Comparison of ENCODE assay signal across 27 mouse cellular contexts in the genomic region with DNA sequence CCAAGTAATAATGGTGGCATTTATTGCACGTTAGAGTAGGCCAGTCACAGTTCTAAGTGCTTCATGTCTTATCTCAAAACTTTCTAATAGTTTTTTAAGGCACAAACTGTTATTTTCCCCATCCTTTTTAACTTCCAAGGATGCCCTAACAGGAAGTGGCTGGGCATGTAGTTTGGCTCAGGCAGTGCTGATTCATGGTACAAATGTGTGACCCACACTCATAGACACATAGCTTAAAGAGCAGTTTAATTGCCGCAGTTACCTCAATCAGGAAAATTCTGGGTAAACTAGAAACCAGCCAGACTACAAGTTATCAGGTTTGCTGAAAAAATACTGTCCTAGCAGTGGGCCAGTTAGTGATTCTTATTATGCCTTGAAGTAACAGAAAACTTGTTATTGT. TPM values are rescaled to one million over a fixed set of nuclear protein-coding genes. Genes with fewer than 3 reads are reported as not detected.
DNase-seq lines count a peak whose midpoint lies in the region; ATAC-seq and TF ChIP-seq lines count a peak whose summit lies in the region.
"Had no signal": no experiment of that assay in that cellular context is flagged by ENCODE, and none has a peak within 500 bp of the region (broad histone marks: within the 10 kb centered on the region; RNA-seq: fewer than 3 reads in every experiment).

No protein-coding gene starts in this region.

- POLR2A ChIA-PET in Patski (lab: Charles Lee) = no interaction called here

- CTCF ChIA-PET in Patski (lab: Charles Lee) = interaction anchor here (1.3 kb wide), 1 partner anchor 19 kb away, joined by 3 read pairs; no protein-coding TSS in a partner anchor

- in situ Hi-C loops in Patski (cut with MboI; ENCODE audit: low pct_unique_long_range_greater_than_20kb) = no loop called here

- H3K4me3 ChIP-seq in layer of hippocampus, adult 2 months = no peak overlapping the region
- H3K4me3 ChIP-seq: embryonic facial prominence, embryonic 10.5 days; embryonic facial prominence, embryonic 13.5 days; erythroblast, embryonic 14.5 days; forebrain, embryonic 10.5 days; forebrain, embryonic 13.5 days; hindbrain, embryonic 10.5 days; hindbrain, embryonic 13.5 days; intestine, embryonic 15.5 days had no signal

- H3K27ac ChIP-seq in layer of hippocampus, adult 2 months = no peak overlapping the region
- H3K27ac ChIP-seq: embryonic facial prominence, embryonic 10.5 days; embryonic facial prominence, embryonic 13.5 days; forebrain, embryonic 10.5 days; forebrain, embryonic 13.5 days; hindbrain, embryonic 10.5 days; hindbrain, embryonic 13.5 days; intestine, embryonic 15.5 days had no signal

- TF ChIP-seq CTCF in Patski (IDR thresholded peaks at IDR 0.05) = no peak
- TF ChIP-seq CTCF in layer of hippocampus, adult 2 months (conservative IDR thresholded peaks at IDR 0.05) = no peak

- DNase-seq in 3134 (ENCODE audit: extremely low read depth, insufficient read length, low spot score) (peak; percentile 34), 416B (ENCODE audit: low read depth) (peak; percentile 5), Patski (ENCODE audit: low read depth, low spot score) (peak; percentile 4)
- DNase-seq in layer of hippocampus, adult 2 months (ENCODE audit: low spot score in 2 of 2) = no peak
- no peak for DNase-seq in spleen, postnatal 14 days (ENCODE audit: low spot score in 2 of 2)
- DNase-seq in lung, postnatal 4 days = no peak
- DNase-seq: adrenal gland, postnatal 10 days; adrenal gland, postnatal 36 days; B cell, adult 2 months; cerebellum, adult 18-20 months; cerebellum, adult 9-10 months; cerebellum, postnatal 25 days; gastrocnemius, postnatal 10 days; gastrocnemius, postnatal 36 days; heart, postnatal 36 days; kidney, adult 11 months had no signal

- ATAC-seq in Patski = peak; percentile 57
- ATAC-seq: forebrain, embryonic 13.5 days; forebrain, embryonic 16.5 days; hindbrain, embryonic 16.5 days; intestine, embryonic 15.5 days had no signal

- H3K27me3 ChIP-seq in Patski = no peaks in the 10 kb centered on the region
- H3K27me3 ChIP-seq: CH12.LX; embryonic facial prominence, embryonic 13.5 days; forebrain, embryonic 13.5 days; hindbrain, embryonic 13.5 days; intestine, embryonic 15.5 days had no signal

RNA-seq across cellular contexts. Expression of gene Mrps9, which starts 31.2 kb away (rescaled TPM):
- 72.7 TPM for polyA plus RNA-seq in Patski (2021)
- 10 to 100 TPM; 46.5 to 51.4 TPM for total RNA-seq in layer of hippocampus, adult 2 months (2021)

Comparison
In these comparisons a context has a peak if more than half of its experiments do, and no peak if none do; other contexts are left out.
1. DNase-seq: peak in 3134 (single experiment), 416B (single experiment) and Patski (single experiment); none in layer of hippocampus, adult 2 months (0 of 2), spleen, postnatal 14 days (0 of 2) and lung, postnatal 4 days (0 of 2).